Mouse (Mus musculus): Measurements from ENCODE around the gene Ube2c.
A peak's percentile ranks its signal among the peaks of the same experiment; 100 is the strongest.

Ube2c gene

GRCm38 (mm10) chr2:164769258-164770037, at the start of gene Ube2c:
Ube2c (plus strand) TSS chr2:164769898.
- DNase-seq (ENCODE audit: extremely low spot score, low read depth, low spot score): peak; percentile 93

- DNase-seq (ENCODE audit: extremely low spot score, low read depth, low spot score): no peak
Measured at GRCm38 (mm10) chr2:164723276-164723675, 46.4 kb upstream of the Ube2c start.

GRCm38 (mm10) chr2:164725895-164726619, 43.6 kb upstream of the Ube2c start:
- peak; percentile 35 for DNase-seq (ENCODE audit: extremely low spot score, low read depth, low spot score)

GRCm38 (mm10) chr2:164731719-164732118, 38.0 kb upstream of the Ube2c start:
- DNase-seq (ENCODE audit: extremely low spot score, low read depth, low spot score): no peak

GRCm38 (mm10) chr2:164733259-164733658, 36.4 kb upstream of the Ube2c start:
- no peak for DNase-seq (ENCODE audit: extremely low spot score, low read depth, low spot score)

GRCm38 (mm10) chr2:164734839-164735238, 34.9 kb upstream of the Ube2c start:
- DNase-seq (ENCODE audit: extremely low spot score, low read depth, low spot score): no peak

- DNase-seq (ENCODE audit: extremely low spot score, low read depth, low spot score): no peak
Measured at GRCm38 (mm10) chr2:164735446-164735845, 34.3 kb upstream of the Ube2c start.

- DNase-seq (ENCODE audit: extremely low spot score, low read depth, low spot score): no peak
Measured at GRCm38 (mm10) chr2:164737377-164738090, 32.2 kb upstream of the Ube2c start.

GRCm38 (mm10) chr2:164739876-164740275, 29.8 kb upstream of the Ube2c start:
- no peak for DNase-seq (ENCODE audit: extremely low spot score, low read depth, low spot score)

- no peak for DNase-seq (ENCODE audit: extremely low spot score, low read depth, low spot score)
Measured at GRCm38 (mm10) chr2:164744987-164745386, 24.7 kb upstream of the Ube2c start.

- peak; percentile 75 for DNase-seq (ENCODE audit: extremely low spot score, low read depth, low spot score)
Measured at GRCm38 (mm10) chr2:164745843-164746479, 23.7 kb upstream of the Ube2c start, which contains the start of the genes Wfdc3 and Dnttip1. Wfdc3 (minus strand) TSS chr2:164745931. Dnttip1 (plus strand) TSS chr2:164745983.

GRCm38 (mm10) chr2:164746693-164747092, 23.0 kb upstream of the Ube2c start:
- DNase-seq (ENCODE audit: extremely low spot score, low read depth, low spot score): no peak

GRCm38 (mm10) chr2:164748191-164748590, 21.5 kb upstream of the Ube2c start:
- no peak for DNase-seq (ENCODE audit: extremely low spot score, low read depth, low spot score)

GRCm38 (mm10) chr2:164748991-164749390, 20.7 kb upstream of the Ube2c start:
- DNase-seq (ENCODE audit: extremely low spot score, low read depth, low spot score): no peak

GRCm38 (mm10) chr2:164752454-164752853, 17.2 kb upstream of the Ube2c start:
- no peak for DNase-seq (ENCODE audit: extremely low spot score, low read depth, low spot score)

- DNase-seq (ENCODE audit: extremely low spot score, low read depth, low spot score): no peak
Measured at GRCm38 (mm10) chr2:164754105-164754504, 15.6 kb upstream of the Ube2c start.

GRCm38 (mm10) chr2:164754800-164755199, 14.9 kb upstream of the Ube2c start:
- DNase-seq (ENCODE audit: extremely low spot score, low read depth, low spot score): no peak

GRCm38 (mm10) chr2:164757841-164758240, 11.9 kb upstream of the Ube2c start:
- no peak for DNase-seq (ENCODE audit: extremely low spot score, low read depth, low spot score)

- DNase-seq (ENCODE audit: extremely low spot score, low read depth, low spot score): no peak
Measured at GRCm38 (mm10) chr2:164758692-164759091, 11.0 kb upstream of the Ube2c start.

- no peak for DNase-seq (ENCODE audit: extremely low spot score, low read depth, low spot score)
Measured at GRCm38 (mm10) chr2:164760059-164760833, 9.5 kb upstream of the Ube2c start.

All from hindlimb bud, embryonic 11.5 days (tissue).